Mouse (Mus musculus) lung, postnatal 0 days (tissue): Measurements from ENCODE around the gene Eepd1.

Source experiments
- CTCF ChIP-seq: IDR thresholded peaks from 2 replicates; pipeline ENCODE4 v1.5.1; 2016; ENCODE audit warnings: antibody characterized with exemption, mild to moderate bottlenecking
- EP300 ChIP-seq: IDR thresholded peaks from 2 replicates; pipeline ENCODE4 v1.6.1; 2016; ENCODE audit warnings: antibody characterized with exemption, mild to moderate bottlenecking, control low read depth

DNA sequence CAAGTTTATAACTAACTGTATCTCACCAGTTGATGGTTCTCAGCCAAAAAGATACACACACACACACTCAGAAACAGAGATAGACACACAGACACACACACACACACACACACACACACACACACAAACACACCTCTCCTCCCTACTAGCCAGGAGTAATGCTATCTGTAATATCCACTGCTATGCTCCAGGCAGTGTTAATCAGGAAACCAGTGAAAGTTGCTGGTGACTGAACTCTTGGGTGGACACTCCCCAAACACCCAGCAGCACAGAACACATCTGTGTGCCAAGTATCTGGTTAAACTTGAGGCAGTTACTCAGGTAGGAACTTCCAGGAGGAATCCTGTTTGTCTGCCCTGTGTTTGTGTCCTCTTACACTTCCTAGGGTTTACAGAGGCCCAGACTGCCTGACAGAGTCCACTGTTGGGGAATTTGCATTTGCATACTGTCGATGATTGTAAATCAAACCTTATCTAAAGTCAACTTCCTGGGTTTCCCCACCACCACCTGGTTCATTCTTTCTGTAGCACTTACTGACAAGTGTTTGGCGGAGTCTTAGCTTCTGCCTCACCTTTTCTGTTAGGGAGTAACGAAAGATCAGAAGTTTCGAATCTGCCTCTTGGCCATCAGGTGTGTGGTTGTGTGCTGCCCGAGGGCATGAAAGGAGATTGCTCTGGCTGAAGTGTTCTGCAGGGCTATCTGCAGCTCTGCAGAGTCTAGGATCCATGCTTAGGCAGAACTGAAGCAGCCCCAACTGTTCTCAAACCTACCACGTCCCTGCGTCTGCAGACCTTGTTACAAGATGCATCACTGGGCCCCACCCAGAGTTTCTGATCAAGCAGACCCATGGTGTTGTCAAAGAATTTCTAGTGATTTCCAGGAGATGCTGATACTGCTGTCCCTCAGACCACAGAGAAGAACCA is 97.6 kb downstream of the Eepd1 start:
- no peak for TF ChIP-seq CTCF
- TF ChIP-seq EP300, result no peak
